Mouse (Mus musculus) kidney, embryonic 15.5 days (tissue): Measurements from ENCODE around the gene Vps4b. TPM values are rescaled to one million over a fixed set of nuclear protein-coding genes. Genes with fewer than 3 reads are reported as not detected.

Source experiments
- ATAC-seq: fragments of 200-750 bp; cut with Nextera tagmentation; replicated peaks from 2 replicates; pipeline ENCODE4 v1.8.0; 2017; ENCODE audit warnings: moderate TSS enrichment; ENCODE audit not compliant: low FRiP score
- H3K27ac ChIP-seq: fragments of 300-500 bp; sonication (generic); 2 replicates; pipeline ENCODE4 v1.5.1; 2015; ENCODE audit warnings: mild to moderate bottlenecking, inconsistent platforms
- H3K27me3 ChIP-seq: fragments of 300-500 bp; sonication (generic); 2 replicates; pipeline ENCODE4 v1.6.1; 2015; ENCODE audit warnings: inconsistent platforms
- H3K36me3 ChIP-seq: fragments of 300-500 bp; sonication (generic); 2 replicates; pipeline ENCODE4 v1.6.1; 2015; ENCODE audit warnings: inconsistent platforms
- H3K4me1 ChIP-seq: fragments of 300-500 bp; sonication (generic); 2 replicates; pipeline ENCODE4 v1.6.1; 2015; ENCODE audit warnings: inconsistent platforms
- H3K4me2 ChIP-seq: fragments of 300-500 bp; sonication (generic); 2 replicates; pipeline ENCODE4 v1.6.1; 2015; ENCODE audit warnings: moderate library complexity, mild to moderate bottlenecking, inconsistent platforms
- H3K4me3 ChIP-seq: fragments of 300-500 bp; sonication (generic); replicated peaks from 2 replicates; pipeline ENCODE4 v1.5.1; 2015; ENCODE audit warnings: mild to moderate bottlenecking, inconsistent platforms
- H3K9ac ChIP-seq: fragments of 300-500 bp; sonication (generic); 2 replicates; pipeline ENCODE4 v1.6.1; 2015; ENCODE audit warnings: mild to moderate bottlenecking, inconsistent platforms
- H3K9me3 ChIP-seq: fragments of 300-500 bp; sonication (generic); replicated peaks from 2 replicates; pipeline ENCODE4 v1.6.1; 2016; ENCODE audit warnings: inconsistent platforms
- WGBS: fragments of 180-500 bp; shearing (Covaris S2); methylation state at CpG from one replicate; pipeline ENCODE4 v1.1.7; 2015; ENCODE audit warnings: mixed read lengths; 5-methylcytosine and 5-hydroxymethylcytosine counted together
- polyA plus RNA-seq: library from polyadenylated mRNA; unstranded; fragments of >200 nt; fragmentation: Nextera tagmentation; extraction: Ambion mirVana; gene quantifications from 2 replicates; pipeline ENCODE4 v1.2.1, GENCODE M21; 2015

The Vps4b gene
- polyA plus RNA-seq, 1 experiment from 2014 or later: 73.9 TPM

DNA sequence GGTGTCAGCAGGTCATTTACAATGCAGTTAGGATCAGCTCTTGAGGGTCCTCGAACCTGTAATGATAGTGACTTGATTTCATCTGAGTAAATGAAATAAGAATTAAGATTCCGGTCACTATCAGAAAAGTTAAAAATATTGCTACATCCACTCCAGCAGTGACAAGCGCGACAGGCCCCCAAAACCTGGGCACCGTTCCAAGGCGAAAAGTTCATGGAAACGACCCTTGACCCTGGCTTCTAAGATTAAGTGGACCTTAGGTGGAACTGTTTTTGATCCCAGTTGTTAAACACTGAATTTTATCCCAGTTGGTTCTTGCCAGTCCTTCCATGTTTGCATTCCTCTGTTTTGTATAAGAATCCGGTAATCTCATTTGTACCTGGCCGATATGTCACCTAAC lies 22.4 kb downstream of the Vps4b start:
- ATAC-seq: no peak
- H3K36me3 ChIP-seq: peaks cover 83% of the 10 kb centered on the region
- 87% methylated on average over 9 of the region's 9 CpGs for WGBS

GRCm38 (mm10) chr1:106768773-106769172 lies 27.8 kb downstream of the Vps4b start:
- peaks cover 78% of the 10 kb centered on the region for H3K36me3 ChIP-seq
- H3K4me1 ChIP-seq: 0 out of 2 replicates have a peak, but pooled peaks cover 5% of the 10 kb centered on the region
- H3K9me3 ChIP-seq: no peaks in the 10 kb centered on the region
- no peak overlapping the region for H3K4me3 ChIP-seq
- H3K27me3 ChIP-seq: no peaks in the 10 kb centered on the region
- H3K4me2 ChIP-seq: no peak overlapping the region
- no peak for ATAC-seq
- H3K9ac ChIP-seq: no peak overlapping the region
- no peak overlapping the region for H3K27ac ChIP-seq

More for the DNA sequence above, 22.4 kb downstream of the Vps4b start:
- Histone ChIP-seq H3K9me3 (no peaks in the 10 kb centered on the region), H3K4me2 (no peak overlapping the region), H3K4me3 (no peak overlapping the region), H3K9ac (no peak overlapping the region), H3K27ac (no peak overlapping the region), H3K4me1 (no peaks in the 10 kb centered on the region), H3K27me3 (no peaks in the 10 kb centered on the region)

DNA sequence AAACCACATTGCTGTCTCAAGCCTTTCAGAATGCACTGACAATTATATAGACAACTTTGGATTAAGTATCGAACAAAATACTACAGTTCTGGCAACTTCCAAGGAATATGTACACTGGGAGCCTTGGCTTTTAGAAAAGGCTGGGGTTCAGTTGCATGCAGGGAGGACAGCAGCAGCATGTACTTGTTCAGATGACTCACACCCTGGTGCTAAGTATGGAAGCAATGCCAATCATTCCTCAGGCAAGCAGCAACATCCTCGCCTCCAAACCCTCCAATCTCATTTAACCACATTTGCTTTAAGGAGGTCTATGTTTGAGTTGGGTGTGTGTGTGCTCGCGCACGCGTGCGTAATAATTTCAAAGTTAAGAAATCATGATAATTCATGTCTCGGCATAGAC lies 30.8 kb downstream of the Vps4b start:
- H3K27ac ChIP-seq: no peak overlapping the region
- H3K27me3 ChIP-seq: no peaks in the 10 kb centered on the region
- no peak overlapping the region for H3K9ac ChIP-seq
- H3K4me1 ChIP-seq: 0 out of 2 replicates have a peak, but pooled peaks cover 5% of the 10 kb centered on the region
- H3K36me3 ChIP-seq: peaks cover 61% of the 10 kb centered on the region
- no peaks in the 10 kb centered on the region for H3K9me3 ChIP-seq
- 98% methylated on average over 8 of the region's 8 CpGs for WGBS
- no peak overlapping the region for H3K4me3 ChIP-seq
- no peak overlapping the region for H3K4me2 ChIP-seq
- no peak for ATAC-seq

DNA sequence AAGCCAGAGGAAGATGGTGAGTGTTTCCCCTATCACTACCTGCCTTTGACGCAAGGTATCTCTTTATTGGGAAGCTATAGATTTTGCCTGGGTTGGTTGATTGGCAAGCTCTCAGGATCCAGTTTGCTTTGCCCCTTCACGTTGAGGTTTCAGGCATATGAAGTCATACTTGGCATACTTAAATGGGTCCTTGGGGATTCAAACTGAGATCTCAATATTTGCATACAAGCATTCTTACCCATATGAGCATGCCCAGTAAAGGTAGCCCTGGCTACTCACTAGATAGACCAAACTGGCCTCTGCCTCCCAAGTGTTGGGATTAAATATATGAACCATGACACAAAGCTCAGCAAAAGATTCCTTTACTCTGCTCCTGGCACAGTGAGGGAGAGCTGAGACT lies 31.7 kb downstream of the Vps4b start:
- Histone ChIP-seq H3K4me1 (0 out of 2 replicates have a peak, but pooled peaks cover 5% of the 10 kb centered on the region), H3K27ac (no peak overlapping the region), H3K4me2 (no peak overlapping the region), H3K4me3 (no peak overlapping the region), H3K9ac (no peak overlapping the region), H3K36me3 (peaks cover 53% of the 10 kb centered on the region), H3K9me3 (no peaks in the 10 kb centered on the region), H3K27me3 (no peaks in the 10 kb centered on the region)
- ATAC-seq: no peak
- 94% methylated on average over 2 of the region's 2 CpGs for WGBS

- no peak for ATAC-seq
- 67% methylated on average over 3 of the region's 3 CpGs for WGBS
- H3K9ac ChIP-seq: no peak overlapping the region
- H3K4me1 ChIP-seq: 0 out of 2 replicates have a peak, but pooled peaks cover 5% of the 10 kb centered on the region
- H3K27me3 ChIP-seq: no peaks in the 10 kb centered on the region
- H3K4me3 ChIP-seq: no peak overlapping the region
- H3K4me2 ChIP-seq: no peak overlapping the region
- H3K9me3 ChIP-seq: no peaks in the 10 kb centered on the region
- H3K36me3 ChIP-seq: peaks cover 50% of the 10 kb centered on the region
- no peak overlapping the region for H3K27ac ChIP-seq
These were observed 32.2 kb downstream of the Vps4b start for GRCm38 (mm10) chr1:106764281-106764680.

DNA sequence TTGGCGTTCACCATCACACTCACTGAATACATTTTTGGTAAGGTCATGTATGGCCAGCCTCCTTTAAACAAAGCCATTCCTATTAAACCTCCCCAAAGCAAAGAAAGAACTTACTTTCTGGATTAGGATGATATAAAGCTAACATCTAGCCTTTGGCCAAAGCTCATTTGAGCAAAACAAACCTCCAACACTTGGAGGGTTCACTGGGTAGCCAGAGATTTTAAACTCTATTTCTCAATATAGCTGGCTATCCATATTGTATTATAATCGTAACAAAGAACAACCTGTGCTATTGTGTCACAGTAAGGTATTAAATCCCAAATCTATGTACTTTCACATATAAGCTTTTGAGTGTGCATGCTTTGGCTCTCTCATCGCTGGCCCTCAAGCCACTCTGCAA lies 35.8 kb downstream of the Vps4b start:
- 84% methylated on average over 3 of the region's 3 CpGs for WGBS
- no peak overlapping the region for H3K27ac ChIP-seq

DNA sequence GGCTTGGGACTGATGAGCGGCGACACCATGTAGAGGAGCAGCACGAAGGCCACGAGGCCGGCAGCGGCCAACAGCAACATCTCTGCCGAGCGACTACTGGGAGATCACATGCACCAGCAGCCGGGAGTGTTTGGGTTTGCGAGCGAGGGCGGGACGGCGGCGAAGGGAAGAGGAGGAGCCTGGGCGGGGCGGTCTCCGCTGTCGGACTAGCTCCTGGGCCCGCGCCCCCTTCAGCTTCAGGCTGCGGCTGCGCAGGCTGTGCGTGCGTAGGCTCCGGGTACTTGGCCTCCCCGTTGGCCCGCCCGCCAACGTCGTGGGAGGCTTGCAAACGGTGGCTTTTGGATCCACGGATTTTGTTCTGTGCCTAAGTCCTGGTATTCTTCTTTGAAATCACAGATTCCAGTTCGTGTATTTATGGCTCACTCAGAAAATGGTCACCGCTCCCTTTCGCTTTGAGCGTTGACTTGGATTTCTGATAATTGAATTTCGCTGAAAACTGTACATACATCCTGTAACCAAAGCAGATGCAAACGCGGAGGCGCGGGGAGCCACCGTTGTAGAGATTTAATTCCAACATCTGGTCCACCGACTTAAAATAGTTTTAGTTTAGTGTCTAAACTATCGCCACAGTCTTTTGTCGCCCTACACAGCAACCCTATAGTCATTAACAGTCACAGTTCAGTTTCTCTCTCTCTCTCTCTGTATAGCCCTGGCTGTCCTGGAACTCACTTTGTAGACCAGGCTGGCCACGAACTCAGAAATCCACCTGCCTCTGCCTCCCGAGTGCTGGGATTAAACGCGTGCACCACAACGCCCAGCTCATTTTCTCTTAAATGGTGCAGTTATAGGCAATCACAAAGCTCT lies 36.7 kb downstream of the Vps4b start, which contains the start of gene Kdsr:
Gene Kdsr, minus strand, starts transcription at position 156 of the 864 bp plus-strand sequence.
- ATAC-seq: peak; percentile 99

More for the DNA sequence above, 35.8 kb downstream of the Vps4b start:
- peaks cover 19% of the 10 kb centered on the region for H3K36me3 ChIP-seq
- H3K9me3 ChIP-seq: no peaks in the 10 kb centered on the region
- H3K27me3 ChIP-seq: no peaks in the 10 kb centered on the region
- H3K4me2 ChIP-seq: no peak overlapping the region
- no peak overlapping the region for H3K4me3 ChIP-seq
- peaks cover 27% of the 10 kb centered on the region for H3K4me1 ChIP-seq
- no peak for ATAC-seq
- no peak overlapping the region for H3K9ac ChIP-seq

DNA sequence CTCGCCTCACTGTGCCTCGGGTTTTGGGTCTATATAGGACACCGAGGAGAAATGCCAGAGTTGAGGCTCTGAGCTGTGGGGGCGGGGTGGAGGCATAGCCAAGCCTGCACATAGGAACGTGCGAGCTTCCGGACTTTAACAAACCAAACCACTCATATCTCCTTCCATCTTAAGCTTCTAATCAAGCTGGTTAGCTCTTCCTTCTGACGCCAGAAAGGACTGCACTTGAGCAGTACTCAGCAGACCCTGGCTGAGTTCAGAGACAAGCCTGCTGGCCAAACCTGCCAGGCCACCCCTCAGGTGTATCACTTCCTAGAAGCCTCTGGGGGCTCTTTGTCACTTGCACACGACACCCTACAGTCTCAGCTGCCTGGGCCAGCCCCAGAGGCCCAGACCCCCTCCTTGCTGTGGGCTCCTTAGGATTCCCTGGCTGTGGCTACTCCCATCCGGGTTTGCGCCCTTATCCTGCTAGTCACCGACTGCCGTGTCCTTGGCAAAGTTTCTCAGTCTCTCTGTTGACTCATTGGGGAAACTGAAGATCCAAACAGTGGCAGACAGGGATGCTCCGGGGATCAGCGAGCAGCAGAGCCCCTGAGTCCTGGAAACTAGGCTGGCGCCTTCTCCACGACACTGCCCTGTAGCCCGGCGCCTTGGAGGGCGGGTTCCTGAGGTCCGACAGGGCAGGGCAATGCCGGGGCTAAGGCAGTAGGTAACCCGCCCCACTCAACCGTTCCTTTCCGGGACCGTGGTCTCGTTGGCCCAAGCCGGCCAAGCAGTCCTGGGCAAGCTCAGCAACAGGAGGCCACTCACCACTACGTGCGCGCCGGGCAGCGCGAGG lies 37.6 kb downstream of the Vps4b start:
- Histone ChIP-seq H3K4me3 (peak overlapping the region; percentile 81), H3K4me1 (peaks cover 22% of the 10 kb centered on the region), H3K9me3 (no peaks in the 10 kb centered on the region), H3K27ac (peak overlapping the region; percentile 91), H3K4me2 (peak overlapping the region; percentile 97), H3K36me3 (peaks cover 11% of the 10 kb centered on the region), H3K27me3 (no peaks in the 10 kb centered on the region), H3K9ac (peak overlapping the region; percentile 72)
- ATAC-seq: peak; percentile 77
- WGBS: 1% methylated on average over 34 of the region's 34 CpGs

More for the DNA sequence above, 36.7 kb downstream of the Vps4b start, which contains the start of gene Kdsr:
- H3K4me2 ChIP-seq: peak within 1 kb of the TSS; percentile 97
- peak within 1 kb of the TSS; percentile 72 for H3K9ac ChIP-seq
- peaks cover 26% of the 10 kb centered on the region for H3K4me1 ChIP-seq
- H3K27ac ChIP-seq: peak within 1 kb of the TSS; percentile 91
- H3K36me3 ChIP-seq: peaks cover 13% of the 10 kb centered on the region
- H3K4me3 ChIP-seq: peak within 1 kb of the TSS; percentile 81
- no peaks in the 10 kb centered on the region for H3K9me3 ChIP-seq
- no peaks in the 10 kb centered on the region for H3K27me3 ChIP-seq
- 3% methylated on average over 51 of the region's 51 CpGs for WGBS

DNA sequence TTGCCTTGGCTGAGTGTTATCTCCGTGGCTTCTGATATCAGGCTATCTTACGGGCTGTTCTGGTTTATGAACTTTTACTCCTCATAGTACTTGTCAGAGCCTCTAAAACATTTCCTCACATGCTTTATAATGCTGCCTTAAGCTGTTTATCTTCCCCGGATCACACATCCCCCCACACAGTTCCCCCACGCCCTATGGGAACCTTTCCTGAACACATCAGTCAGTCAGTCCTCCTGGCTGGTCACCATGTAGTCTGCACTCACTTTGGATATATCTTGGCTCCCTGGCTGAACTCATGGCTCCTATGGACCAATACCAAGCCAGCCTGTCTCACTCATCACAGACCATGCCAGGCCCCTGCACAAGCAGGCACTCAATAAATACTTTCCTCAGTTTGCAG lies 39.9 kb downstream of the Vps4b start:
- H3K36me3 ChIP-seq: peaks cover 21% of the 10 kb centered on the region
- H3K4me3 ChIP-seq: no peak overlapping the region
- no peak for ATAC-seq
- no peak overlapping the region for H3K27ac ChIP-seq
- H3K4me1 ChIP-seq: peaks cover 22% of the 10 kb centered on the region
- no peaks in the 10 kb centered on the region for H3K9me3 ChIP-seq
- no peak overlapping the region for H3K9ac ChIP-seq
- H3K4me2 ChIP-seq: no peak overlapping the region
- H3K27me3 ChIP-seq: no peaks in the 10 kb centered on the region
- 58% methylated on average over 4 of the region's 4 CpGs for WGBS

DNA sequence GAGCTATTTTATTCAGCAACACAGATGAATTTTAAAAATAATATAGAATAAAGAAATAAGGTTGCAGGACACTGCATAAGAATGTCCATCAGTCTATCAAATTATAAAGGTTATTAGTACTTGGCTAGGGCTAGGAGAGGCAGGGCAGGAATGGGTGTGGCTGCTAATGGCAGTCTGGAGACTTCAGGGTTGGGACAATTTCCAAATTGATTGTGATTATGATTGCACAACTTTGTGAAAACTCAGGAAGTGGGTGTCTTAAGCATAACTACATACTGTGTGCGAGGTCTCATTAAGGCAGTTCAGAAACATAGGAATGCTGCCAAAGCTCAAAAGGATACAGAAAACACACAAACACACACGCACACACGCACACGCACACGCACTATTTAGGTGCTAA lies 44.5 kb downstream of the Vps4b start:
- H3K27ac ChIP-seq: no peak overlapping the region

GRCm38 (mm10) chr1:106750656-106751055 lies 45.9 kb downstream of the Vps4b start:
- ATAC-seq: no peak
- no peak overlapping the region for H3K4me3 ChIP-seq
- no peaks in the 10 kb centered on the region for H3K4me1 ChIP-seq
- WGBS: 93% methylated on average over 1 of the region's 1 CpGs
- H3K9ac ChIP-seq: no peak overlapping the region
- H3K36me3 ChIP-seq: peaks cover 48% of the 10 kb centered on the region
- no peak overlapping the region for H3K27ac ChIP-seq
- no peaks in the 10 kb centered on the region for H3K27me3 ChIP-seq
- no peaks in the 10 kb centered on the region for H3K9me3 ChIP-seq
- no peak overlapping the region for H3K4me2 ChIP-seq

More for the DNA sequence above, 44.5 kb downstream of the Vps4b start:
- Histone ChIP-seq H3K4me2 (no peak overlapping the region), H3K36me3 (peaks cover 36% of the 10 kb centered on the region), H3K27me3 (no peaks in the 10 kb centered on the region), H3K9ac (no peak overlapping the region), H3K4me1 (peaks cover 4% of the 10 kb centered on the region; the same call in 1 of the 2 replicates), H3K9me3 (no peaks in the 10 kb centered on the region), H3K4me3 (no peak overlapping the region)
- ATAC-seq: no peak
- 89% methylated on average over 5 of the region's 5 CpGs for WGBS
